Mouse (Mus musculus) right cerebral cortex, postnatal 14 days (tissue): ENCODE measurements around the gene Gm19402.
"Not testable (repeated sequence)": the region's sequence is repeated elsewhere in the genome, so short reads cannot be mapped to it uniquely, and the experiment has no call there.

Source experiments
- DNase-seq: peaks from one replicate; pipeline ENCODE4 v3.0.0; 2022

Gm19402 gene

GRCm38 (mm10) chr10:77690356-77690807 lies at the start of gene Gm19402:
Gene Gm19402, minus strand, starts transcription at chr10:77690757.
- DNase-seq = not testable (repeated sequence)

- no peak for DNase-seq
Measured at GRCm38 (mm10) chr10:77738929-77739328, 48.4 kb upstream of the Gm19402 start.

GRCm38 (mm10) chr10:77735928-77736327 lies 45.4 kb upstream of the Gm19402 start:
- no peak for DNase-seq

GRCm38 (mm10) chr10:77729241-77729640 lies 38.7 kb upstream of the Gm19402 start:
- DNase-seq = no peak

- DNase-seq = no peak
Measured at GRCm38 (mm10) chr10:77728280-77728679, 37.7 kb upstream of the Gm19402 start.

GRCm38 (mm10) chr10:77726186-77726585 lies 35.6 kb upstream of the Gm19402 start, which contains the start of gene Gm10100:
Gene Gm10100, plus strand, starts transcription at chr10:77726486.
- no peak for DNase-seq

GRCm38 (mm10) chr10:77724855-77725254 lies 34.3 kb upstream of the Gm19402 start:
- DNase-seq = no peak

- DNase-seq = not testable (repeated sequence)
Measured at GRCm38 (mm10) chr10:77720299-77720698, 29.7 kb upstream of the Gm19402 start, which contains the start of gene Krtap12-1. Gene Krtap12-1, plus strand, starts transcription at chr10:77720599.

GRCm38 (mm10) chr10:77715507-77715906 lies 24.9 kb upstream of the Gm19402 start, which contains the start of gene Gm10142:
Gene Gm10142, plus strand, starts transcription at chr10:77715807.
- no peak for DNase-seq

- DNase-seq = no peak
Measured at GRCm38 (mm10) chr10:77713734-77714133, 23.2 kb upstream of the Gm19402 start.

GRCm38 (mm10) chr10:77711157-77711556 lies 20.6 kb upstream of the Gm19402 start, which contains the start of gene Gm10024:
Gene Gm10024, plus strand, starts transcription at chr10:77711457.
- not testable (repeated sequence) for DNase-seq

GRCm38 (mm10) chr10:77709831-77710230 lies 19.3 kb upstream of the Gm19402 start:
- DNase-seq = no peak

- DNase-seq = no peak
Measured at GRCm38 (mm10) chr10:77706326-77706725, 15.8 kb upstream of the Gm19402 start, which contains the start of gene Gm10272. Gene Gm10272, plus strand, starts transcription at chr10:77706626.

GRCm38 (mm10) chr10:77697133-77697532 lies 6.6 kb upstream of the Gm19402 start, which contains the start of gene Gm9508:
Gene Gm9508, minus strand, starts transcription at chr10:77697233.
- no peak for DNase-seq

- no peak for DNase-seq
Measured at GRCm38 (mm10) chr10:77687021-77687420, 3.5 kb downstream of the Gm19402 start.

GRCm38 (mm10) chr10:77685895-77686664 lies 4.5 kb downstream of the Gm19402 start, which contains the start of gene Tspear:
Gene Tspear, plus strand, starts transcription at chr10:77686569.
- DNase-seq = no peak

- DNase-seq = no peak
Measured at GRCm38 (mm10) chr10:77684181-77684580, 6.4 kb downstream of the Gm19402 start.

- DNase-seq = no peak
Measured at GRCm38 (mm10) chr10:77682994-77683393, 7.6 kb downstream of the Gm19402 start.

GRCm38 (mm10) chr10:77677562-77677961 lies 13.0 kb downstream of the Gm19402 start:
- DNase-seq = no peak

- DNase-seq = no peak
Measured at GRCm38 (mm10) chr10:77673765-77674164, 16.8 kb downstream of the Gm19402 start.

- DNase-seq = no peak
Measured at GRCm38 (mm10) chr10:77671519-77671918, 19.0 kb downstream of the Gm19402 start.

- DNase-seq = no peak
Measured at GRCm38 (mm10) chr10:77670710-77671109, 19.8 kb downstream of the Gm19402 start.

- no peak for DNase-seq
Measured at GRCm38 (mm10) chr10:77667402-77667801, 23.2 kb downstream of the Gm19402 start.

- DNase-seq = no peak
Measured at GRCm38 (mm10) chr10:77666342-77666741, 24.2 kb downstream of the Gm19402 start.
